Mouse (Mus musculus): Measurements from ENCODE around the gene Ap5m1.

DNA sequence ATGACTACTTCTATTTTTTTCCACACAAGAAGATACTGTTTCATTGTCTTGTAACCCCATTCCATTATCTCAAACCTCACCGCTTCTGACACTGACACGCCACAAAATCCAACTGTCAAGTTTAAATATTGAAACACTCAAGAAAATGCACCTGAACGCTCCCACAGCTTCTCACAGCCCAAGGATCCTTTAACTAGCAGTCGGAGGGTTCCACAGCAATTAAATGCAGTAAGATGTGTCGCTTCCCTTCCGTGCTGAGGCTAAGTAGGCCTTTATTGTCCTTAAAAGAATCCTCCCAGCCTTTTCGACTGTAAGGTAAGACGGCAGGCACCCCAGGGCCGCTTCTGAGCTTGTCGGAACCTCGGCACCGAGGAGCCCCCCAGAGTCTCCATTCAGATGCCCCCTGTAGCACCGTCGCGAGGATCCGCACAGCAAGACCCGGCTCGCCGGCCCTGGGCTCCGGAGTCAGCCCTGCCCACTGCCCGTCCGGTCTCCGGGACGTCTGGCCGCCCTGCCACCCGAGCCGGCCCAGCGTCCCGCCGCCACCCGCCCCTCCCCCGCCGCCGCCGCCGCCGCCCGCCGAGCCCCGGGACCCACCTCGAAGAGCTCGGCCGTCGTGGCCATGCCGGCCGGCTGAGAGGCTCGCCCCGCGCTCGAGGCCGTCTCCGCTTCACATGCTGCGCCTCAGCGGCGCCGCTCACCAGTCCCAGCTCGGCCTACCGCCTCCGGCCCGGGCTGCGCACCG lies at the start of gene Ap5m1:
- TF ChIP-seq EP300 (IDR thresholded peaks at IDR 0.05; ENCODE audit: low read depth), result no peak
- no peak for TF ChIP-seq CTCF (IDR thresholded peaks at IDR 0.05; ENCODE audit: low read depth)

Data from liver, embryonic 14.5 days (tissue).